Comparison of ENCODE assay signal across 7 mouse cellular contexts in the genomic region with DNA sequence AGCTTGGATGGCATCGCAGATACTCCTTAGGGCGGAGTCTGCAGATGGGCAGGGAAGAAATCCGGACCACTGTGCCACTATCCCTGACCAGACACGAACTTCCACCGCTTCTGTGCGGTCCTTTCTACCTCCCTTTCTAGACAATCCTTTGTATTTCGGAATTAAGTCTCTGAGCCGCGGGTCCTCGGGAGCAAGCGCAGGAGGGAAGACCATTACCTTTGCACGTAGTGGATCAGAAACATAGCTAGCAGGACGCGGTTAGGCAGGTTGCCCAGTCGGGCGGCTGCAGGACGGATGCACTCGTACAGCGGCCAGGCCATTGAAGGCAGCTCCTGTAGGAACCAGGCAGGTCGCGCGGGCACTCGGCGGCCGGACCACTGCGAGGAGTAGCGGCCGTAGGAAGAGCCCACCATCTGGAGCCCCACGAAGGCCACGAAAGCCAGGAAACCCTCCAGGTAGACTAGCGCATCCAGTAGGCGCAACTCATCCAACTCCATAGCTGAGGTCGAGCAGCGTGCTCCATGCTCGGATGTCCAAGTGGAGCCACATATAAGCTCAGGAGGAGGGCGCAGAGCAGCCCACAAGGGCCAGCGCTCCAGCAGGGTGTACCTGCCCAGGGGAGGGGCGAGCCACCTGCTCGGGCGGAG. TPM values are rescaled to one million over a fixed set of nuclear protein-coding genes. Genes with fewer than 3 reads are reported as not detected.
DNase-seq lines count a peak whose midpoint lies in the region; ATAC-seq and TF ChIP-seq lines count a peak whose summit lies in the region.

No protein-coding gene starts in this region.

- no peak overlapping the region for H3K27ac ChIP-seq in thymus, adult 2 months (ENCODE audit: control insufficient read depth, insufficient read depth, low read length)
- H3K27ac ChIP-seq in bone marrow macrophage, adult 2 months (ENCODE audit: insufficient read depth, low read depth, low read length), result no peak overlapping the region
- no peak overlapping the region for H3K27ac ChIP-seq in lung, embryonic 16.5 days (ENCODE audit: low read length)

- H3K4me1 ChIP-seq in thymus, adult 2 months (replicated peaks; ENCODE audit: control insufficient read depth, insufficient read depth, low read length), result peaks cover 12% of the 10 kb centered on the region
- H3K4me1 ChIP-seq in bone marrow macrophage, adult 2 months (ENCODE audit: control insufficient read depth, insufficient read depth, low read length), result peaks cover 10% of the 10 kb centered on the region; the same call in 1 of the 2 replicates
- peaks cover 10% of the 10 kb centered on the region; the same call in 1 of the 2 replicates for H3K4me1 ChIP-seq in lung, embryonic 16.5 days (replicated peaks; ENCODE audit: control insufficient read depth, insufficient read depth, low read length)

- no peak for TF ChIP-seq POLR2A in thymus, adult 2 months (IDR thresholded peaks at IDR 0.05; ENCODE audit: control insufficient read depth, extremely low read depth, insufficient read depth, low read length, poor library complexity)
- TF ChIP-seq POLR2A in bone marrow macrophage, adult 2 months (IDR thresholded peaks at IDR 0.05; ENCODE audit: borderline replicate concordance, low read depth, low read length), result no peak

- peak overlapping the region; percentile 71 for H3K9ac ChIP-seq in lung, embryonic 16.5 days (ENCODE audit: low read length)

- no peaks in the 10 kb centered on the region for H3K27me3 ChIP-seq in thymus, adult 2 months (ENCODE audit: control insufficient read depth, insufficient read depth, low read length)
- no peaks in the 10 kb centered on the region for H3K27me3 ChIP-seq in lung, embryonic 16.5 days (ENCODE audit: control insufficient read depth, insufficient read depth, low read depth, low read length)

- peaks cover 14% of the 10 kb centered on the region for H3K36me3 ChIP-seq in thymus, adult 2 months (ENCODE audit: control insufficient read depth, insufficient read depth, low read length)
- H3K36me3 ChIP-seq in lung, embryonic 16.5 days (ENCODE audit: control insufficient read depth, insufficient read depth, low read length), result peaks cover 13% of the 10 kb centered on the region

- ATAC-seq in inflammation-experienced regulatory T-cells, adult 6 months, result peak; percentile 0
- peak; percentile 24 for ATAC-seq in lung, embryonic 16.5 days (ENCODE audit: low read depth)

- no peak for DNase-seq in thymus, adult 2 months
- no peak for DNase-seq in thymus, postnatal 14 days
- peak; percentile 16 for DNase-seq in forelimb bud, embryonic 11.5 days (ENCODE audit: low read depth, low spot score)
- peak; percentile 62 for DNase-seq in right cerebral cortex, postnatal 4 days

- whole genome bisulfite sequencing in thymus, adult 2 months, result under 1% methylated on average over 40 of the region's 40 CpGs
- WGBS in lung, embryonic 16.5 days, result under 1% methylated on average over 40 of the region's 40 CpGs

- no peak for TF ChIP-seq CTCF in thymus, adult 2 months (IDR thresholded peaks at IDR 0.05; ENCODE audit: borderline replicate concordance, control insufficient read depth, extremely low read depth, insufficient read depth, low read length, poor library complexity)
- no peak for TF ChIP-seq CTCF in bone marrow macrophage, adult 2 months (IDR thresholded peaks at IDR 0.05; ENCODE audit: low read depth, low read length)

- H3K4me3 ChIP-seq in thymus, adult 2 months (ENCODE audit: control insufficient read depth, insufficient read depth, low read length), result peak overlapping the region; percentile 55
- peak overlapping the region; percentile 79 for H3K4me3 ChIP-seq in bone marrow macrophage, adult 2 months (ENCODE audit: insufficient read depth, low read length)
- H3K4me3 ChIP-seq in lung, embryonic 16.5 days (ENCODE audit: low read length), result peak overlapping the region; percentile 98

- no peaks in the 10 kb centered on the region for H3K9me3 ChIP-seq in lung, embryonic 16.5 days (ENCODE audit: control insufficient read depth, low read length)

- peak overlapping the region; percentile 80 for H3K4me2 ChIP-seq in lung, embryonic 16.5 days (ENCODE audit: low read depth, low read length)

RNA-seq across cellular contexts. Expression of a gene that starts 0.4 kb away (rescaled TPM):
- polyA plus RNA-seq in thymus, adult 2 months (2012; rRNA removed), result 6.2 and 6.7 TPM in 2 replicates
- polyA plus RNA-seq in bone marrow macrophage, adult 2 months (2012; ENCODE audit: insufficient read depth, insufficient read length, missing spikeins), result 3.3 and 3.6 TPM in 2 replicates
- 1 to 10 TPM in 2 of 3 experiments, under 1 TPM in 1; 0.85 to 1.6 (median 1.2) TPM for polyA plus RNA-seq in inflammation-experienced regulatory T-cells, adult 6 months (2017; shearing (Covaris generic))
- polyA plus RNA-seq in lung, embryonic 16.5 days (2015; fragmentation: Nextera tagmentation; extraction: Ambion mirVana), result 22.3 and 23.0 TPM in 2 replicates

Comparison
In these comparisons a context has a peak if more than half of its experiments do, and no peak if none do; other contexts are left out.
1. DNase-seq: peak in forelimb bud, embryonic 11.5 days (single experiment) and right cerebral cortex, postnatal 4 days (single experiment); none in thymus, adult 2 months (single experiment) and thymus, postnatal 14 days (single experiment).
2. Peak in every context shown above with its lines, with median percentiles within 50 percentile points of each other: H3K4me3 ChIP-seq.